Mouse (Mus musculus) hindbrain, embryonic 12.5 days (tissue): ENCODE results near the gene Ccdc115. TPM values are rescaled to one million over a fixed set of nuclear protein-coding genes. Genes with fewer than 3 reads are reported as not detected.
A peak's percentile ranks its signal among the peaks of the same experiment; 100 is the strongest.

ENCODE experiments used
- ATAC-seq: fragments of 200-750 bp; cut with Nextera tagmentation; 2 replicates; pipeline ENCODE4 v1.8.0; 2017; ENCODE audit warnings: moderate TSS enrichment; ENCODE audit not compliant: low FRiP score
- H3K27ac ChIP-seq: fragments of 300-500 bp; sonication (generic); 2 replicates; pipeline ENCODE4 v1.5.1; 2016; ENCODE audit warnings: mild to moderate bottlenecking
- H3K27me3 ChIP-seq: fragments of 300-500 bp; sonication (generic); 2 replicates; pipeline ENCODE4 v1.6.1; 2016; ENCODE audit warnings: mild to moderate bottlenecking
- H3K36me3 ChIP-seq: fragments of 300-500 bp; sonication (generic); 2 replicates; pipeline ENCODE4 v1.6.1; 2016; ENCODE audit warnings: mild to moderate bottlenecking
- H3K4me1 ChIP-seq: fragments of 300-500 bp; sonication (generic); 2 replicates; pipeline ENCODE4 v1.6.1; 2016
- H3K4me2 ChIP-seq: fragments of 300-500 bp; sonication (generic); replicated peaks from 2 replicates; pipeline ENCODE4 v1.6.1; 2016; ENCODE audit warnings: mild to moderate bottlenecking
- H3K4me3 ChIP-seq: fragments of 300-500 bp; sonication (generic); 2 replicates; pipeline ENCODE4 v1.5.1; 2016; ENCODE audit warnings: mild to moderate bottlenecking
- H3K9ac ChIP-seq: fragments of 300-500 bp; sonication (generic); 2 replicates; pipeline ENCODE4 v1.6.1; 2016; ENCODE audit warnings: mild to moderate bottlenecking, moderate library complexity
- H3K9me3 ChIP-seq: fragments of 300-500 bp; sonication (generic); replicated peaks from 2 replicates; pipeline ENCODE4 v1.6.1; 2016; ENCODE audit warnings: mild to moderate bottlenecking
- WGBS: fragments of 180-500 bp; shearing (Covaris S2); methylation state at CpG from one replicate; pipeline ENCODE4 v1.1.7; 2016; 5-methylcytosine and 5-hydroxymethylcytosine counted together
- polyA plus RNA-seq: library from polyadenylated mRNA; unstranded; fragments of >200 nt; fragmentation: Nextera tagmentation; extraction: Ambion mirVana; gene quantifications from 2 replicates; pipeline ENCODE4 v1.2.1, GENCODE M21; 2016

The Ccdc115 gene
- polyA plus RNA-seq, 1 experiment from 2014 or later, result 62.9 TPM

GRCm38 (mm10) chr1:34435371-34436120 lies 3.9 kb downstream of the Ccdc115 start:
- Histone ChIP-seq H3K9me3 (peaks cover 15% of the 10 kb centered on the region), H3K27me3 (no peaks in the 10 kb centered on the region), H3K4me3 (peak overlapping the region; percentile 55), H3K4me2 (peak overlapping the region; percentile 69), H3K4me1 (peaks cover 20% of the 10 kb centered on the region), H3K36me3 (peaks cover 16% of the 10 kb centered on the region), H3K9ac (peak overlapping the region; percentile 68), H3K27ac (peak overlapping the region; percentile 89)
- WGBS, result 34% methylated on average over 8 of the region's 8 CpGs
- no peak for ATAC-seq

DNA sequence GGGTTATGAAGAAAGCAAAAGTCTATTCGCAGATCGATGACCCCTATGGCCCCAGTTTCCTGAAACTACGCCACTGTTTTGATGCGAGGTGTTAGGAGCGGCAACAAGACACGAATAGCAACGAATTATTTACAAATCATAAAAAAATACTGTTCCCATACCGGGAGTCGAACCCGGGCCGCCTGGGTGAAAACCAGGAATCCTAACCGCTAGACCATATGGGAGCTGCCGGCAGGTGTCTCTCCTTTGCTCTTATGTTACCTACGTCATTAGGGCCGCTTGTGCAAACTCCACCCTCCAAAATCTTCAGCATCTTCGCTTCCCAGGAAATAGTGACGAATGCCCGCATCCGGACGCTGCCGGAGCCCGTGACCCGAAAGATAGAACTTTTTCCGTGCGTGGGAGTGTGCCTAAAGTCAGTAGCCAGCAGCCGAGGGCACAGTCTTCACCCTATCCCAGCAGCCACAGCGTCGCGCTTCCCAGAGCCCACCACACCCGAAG lies 4.8 kb downstream of the Ccdc115 start:
- H3K27ac ChIP-seq, result peak overlapping the region; percentile 89

DNA sequence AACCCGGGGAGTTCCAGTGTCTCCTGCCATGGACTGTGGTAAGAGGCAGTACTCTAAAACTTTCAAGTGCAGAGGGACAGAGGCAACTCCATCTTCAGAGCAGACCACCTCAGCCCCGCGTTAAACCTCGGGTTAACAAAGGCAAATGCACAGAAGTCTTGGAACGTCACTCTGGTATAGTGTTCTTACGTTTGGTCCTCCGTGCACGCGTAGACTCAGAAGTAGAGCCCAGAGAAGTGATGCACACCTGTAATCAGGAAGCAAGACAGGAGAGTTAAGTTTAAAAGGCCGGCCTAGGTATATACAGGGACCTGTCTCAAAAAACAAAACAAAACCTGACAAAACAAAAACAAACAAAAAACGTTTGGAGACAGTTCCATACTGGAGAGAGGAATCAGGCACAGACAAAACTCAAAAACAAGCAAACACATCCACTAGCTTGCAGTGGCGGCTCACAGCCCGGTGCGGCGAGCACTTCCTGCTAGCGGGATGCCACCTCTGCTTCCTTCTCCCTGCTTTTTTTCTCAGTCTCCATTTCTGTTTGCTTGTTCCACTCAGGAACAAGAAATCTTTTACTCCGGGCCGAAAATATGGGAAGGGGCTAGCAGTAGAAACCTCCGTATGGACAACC lies 5.5 kb downstream of the Ccdc115 start:
- H3K27ac ChIP-seq, result peak overlapping the region; percentile 67

More for the DNA sequence above, 4.8 kb downstream of the Ccdc115 start:
- ATAC-seq, result peak; percentile 15
- Histone ChIP-seq H3K36me3 (peaks cover 21% of the 10 kb centered on the region), H3K4me3 (peak overlapping the region; percentile 55), H3K27me3 (no peaks in the 10 kb centered on the region), H3K9ac (peak overlapping the region; percentile 68), H3K4me2 (peak overlapping the region; percentile 69), H3K9me3 (peaks cover 22% of the 10 kb centered on the region), H3K4me1 (peaks cover 15% of the 10 kb centered on the region)
- WGBS, result under 1% methylated on average over 30 of the region's 30 CpGs

GRCm38 (mm10) chr1:34432776-34433481 lies 6.5 kb downstream of the Ccdc115 start:
- WGBS, result 3% methylated on average over 35 of the region's 35 CpGs
- Histone ChIP-seq H3K36me3 (peaks cover 27% of the 10 kb centered on the region), H3K4me1 (peaks cover 11% of the 10 kb centered on the region)

More for the DNA sequence above, 5.5 kb downstream of the Ccdc115 start:
- H3K4me2 ChIP-seq, result peak overlapping the region; percentile 69
- H3K4me1 ChIP-seq, result peaks cover 15% of the 10 kb centered on the region
- peak overlapping the region; percentile 55 for H3K4me3 ChIP-seq
- 0 out of 2 replicates have a peak overlapping the region, but pooled peaks have one; percentile 3 for H3K9ac ChIP-seq
- ATAC-seq, result no peak
- peaks cover 27% of the 10 kb centered on the region for H3K36me3 ChIP-seq
- H3K27me3 ChIP-seq, result no peaks in the 10 kb centered on the region
- H3K9me3 ChIP-seq, result peaks cover 29% of the 10 kb centered on the region
- 7% methylated on average over 19 of the region's 19 CpGs for WGBS

DNA sequence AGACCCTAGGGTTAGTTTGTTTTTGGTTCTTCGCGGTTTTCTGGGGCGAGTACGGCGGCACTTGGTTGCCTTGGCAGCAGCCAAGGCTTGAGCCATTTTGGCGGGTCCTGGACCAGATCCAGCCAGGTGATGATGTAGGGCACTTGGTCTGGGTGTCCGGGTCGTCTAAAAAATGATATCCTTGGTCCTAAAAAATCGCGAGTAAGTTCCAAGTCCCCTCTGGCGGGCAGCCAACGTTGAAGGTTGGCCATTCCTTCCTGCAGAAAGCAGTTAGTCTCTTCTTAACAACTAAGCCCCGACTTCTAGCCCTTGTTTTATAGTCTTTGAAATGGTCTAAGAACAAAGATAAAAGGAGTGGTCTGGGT lies 7.1 kb downstream of the Ccdc115 start:
- peak overlapping the region; percentile 68 for H3K9ac ChIP-seq
- peaks cover 35% of the 10 kb centered on the region for H3K9me3 ChIP-seq
- H3K27ac ChIP-seq, result peak overlapping the region; percentile 79
- H3K4me1 ChIP-seq, result peaks cover 11% of the 10 kb centered on the region
- H3K36me3 ChIP-seq, result peaks cover 27% of the 10 kb centered on the region
- peak overlapping the region; percentile 69 for H3K4me2 ChIP-seq
- H3K4me3 ChIP-seq, result peak overlapping the region; percentile 46
- ATAC-seq, result no peak
- 30% methylated on average over 13 of the region's 13 CpGs for WGBS
- H3K27me3 ChIP-seq, result no peaks in the 10 kb centered on the region

More at GRCm38 (mm10) chr1:34432776-34433481, 6.5 kb downstream of the Ccdc115 start:
- Histone ChIP-seq H3K4me2 (peak overlapping the region; percentile 69), H3K9me3 (peaks cover 32% of the 10 kb centered on the region), H3K4me3 (peak overlapping the region; percentile 46), H3K27ac (peak overlapping the region; percentile 79), H3K27me3 (no peaks in the 10 kb centered on the region), H3K9ac (peak overlapping the region; percentile 68)
- peak; percentile 30 for ATAC-seq

GRCm38 (mm10) chr1:34431431-34431830 lies 8.0 kb downstream of the Ccdc115 start:
- Histone ChIP-seq H3K4me1 (peaks cover 11% of the 10 kb centered on the region), H3K4me2 (no peak overlapping the region), H3K9me3 (peaks cover 39% of the 10 kb centered on the region), H3K36me3 (peaks cover 19% of the 10 kb centered on the region), H3K27me3 (no peaks in the 10 kb centered on the region), H3K27ac (no peak overlapping the region), H3K9ac (no peak overlapping the region), H3K4me3 (no peak overlapping the region)
- ATAC-seq, result no peak
- 98% methylated on average over 9 of the region's 9 CpGs for WGBS

- H3K4me1 ChIP-seq, result peaks cover 11% of the 10 kb centered on the region
- peaks cover 39% of the 10 kb centered on the region for H3K9me3 ChIP-seq
- ATAC-seq, result no peak
- H3K4me2 ChIP-seq, result no peak overlapping the region
- no peak overlapping the region for H3K9ac ChIP-seq
- no peak overlapping the region for H3K4me3 ChIP-seq
- no peak overlapping the region for H3K27ac ChIP-seq
- H3K27me3 ChIP-seq, result no peaks in the 10 kb centered on the region
- 98% methylated on average over 3 of the region's 3 CpGs for WGBS
- H3K36me3 ChIP-seq, result peaks cover 19% of the 10 kb centered on the region
Measured at GRCm38 (mm10) chr1:34430981-34431380, 8.5 kb downstream of the Ccdc115 start.

DNA sequence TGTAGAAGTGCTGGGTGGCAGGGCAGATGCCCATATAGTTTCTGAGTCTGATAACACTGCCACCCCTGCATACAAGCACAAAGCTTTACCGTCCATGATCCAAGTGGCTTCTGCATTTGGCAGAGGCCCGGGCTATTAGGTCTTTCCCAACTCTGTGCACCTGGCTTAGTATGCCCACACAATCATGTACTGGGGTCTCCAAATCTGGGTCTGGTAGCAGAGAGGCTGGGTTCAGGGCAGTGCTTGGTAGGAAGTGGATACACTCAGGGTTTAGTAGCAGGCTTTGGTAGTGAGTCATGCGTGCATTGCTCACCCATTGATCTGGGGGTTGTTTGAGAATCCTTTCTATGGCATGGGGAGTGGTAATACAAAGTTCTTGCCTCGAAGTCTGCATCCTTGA lies 10.2 kb downstream of the Ccdc115 start:
- no peaks in the 10 kb centered on the region for H3K27me3 ChIP-seq
- 94% methylated on average over 4 of the region's 4 CpGs for WGBS
- no peak for ATAC-seq

DNA sequence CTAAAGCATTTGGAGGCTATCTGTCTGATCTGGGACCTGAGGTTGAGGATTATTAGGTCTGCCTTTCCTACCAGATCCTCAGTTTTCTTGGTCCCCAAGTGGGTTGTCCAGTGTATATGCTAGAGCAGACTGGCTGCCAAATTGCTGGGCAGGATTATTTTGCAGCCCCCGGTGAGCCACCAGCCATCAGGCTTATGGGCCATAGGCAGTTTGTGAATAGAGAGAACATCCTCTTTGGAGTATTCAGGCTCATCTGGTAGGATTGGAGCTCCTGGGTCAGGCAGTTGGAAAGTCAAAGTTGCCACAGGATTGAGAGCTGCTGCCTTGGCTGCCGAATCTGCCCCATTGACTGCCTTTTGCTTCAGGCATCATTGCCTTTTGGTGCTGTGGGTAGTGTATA lies 11.0 kb downstream of the Ccdc115 start:
- H3K4me3 ChIP-seq, result no peak overlapping the region
- no peak overlapping the region for H3K4me2 ChIP-seq
- peaks cover 4% of the 10 kb centered on the region; the same call in 1 of the 2 replicates for H3K4me1 ChIP-seq
- H3K9me3 ChIP-seq, result peaks cover 39% of the 10 kb centered on the region
- WGBS, result 96% methylated on average over 2 of the region's 2 CpGs
- no peak for ATAC-seq
- H3K27ac ChIP-seq, result no peak overlapping the region
- H3K9ac ChIP-seq, result no peak overlapping the region
- peaks cover 19% of the 10 kb centered on the region for H3K36me3 ChIP-seq
- H3K27me3 ChIP-seq, result no peaks in the 10 kb centered on the region

More for the DNA sequence above, 10.2 kb downstream of the Ccdc115 start:
- H3K4me2 ChIP-seq, result no peak overlapping the region
- H3K9ac ChIP-seq, result no peak overlapping the region
- H3K9me3 ChIP-seq, result peaks cover 39% of the 10 kb centered on the region
- H3K4me3 ChIP-seq, result no peak overlapping the region
- H3K4me1 ChIP-seq, result peaks cover 11% of the 10 kb centered on the region
- H3K36me3 ChIP-seq, result peaks cover 19% of the 10 kb centered on the region
- H3K27ac ChIP-seq, result no peak overlapping the region

DNA sequence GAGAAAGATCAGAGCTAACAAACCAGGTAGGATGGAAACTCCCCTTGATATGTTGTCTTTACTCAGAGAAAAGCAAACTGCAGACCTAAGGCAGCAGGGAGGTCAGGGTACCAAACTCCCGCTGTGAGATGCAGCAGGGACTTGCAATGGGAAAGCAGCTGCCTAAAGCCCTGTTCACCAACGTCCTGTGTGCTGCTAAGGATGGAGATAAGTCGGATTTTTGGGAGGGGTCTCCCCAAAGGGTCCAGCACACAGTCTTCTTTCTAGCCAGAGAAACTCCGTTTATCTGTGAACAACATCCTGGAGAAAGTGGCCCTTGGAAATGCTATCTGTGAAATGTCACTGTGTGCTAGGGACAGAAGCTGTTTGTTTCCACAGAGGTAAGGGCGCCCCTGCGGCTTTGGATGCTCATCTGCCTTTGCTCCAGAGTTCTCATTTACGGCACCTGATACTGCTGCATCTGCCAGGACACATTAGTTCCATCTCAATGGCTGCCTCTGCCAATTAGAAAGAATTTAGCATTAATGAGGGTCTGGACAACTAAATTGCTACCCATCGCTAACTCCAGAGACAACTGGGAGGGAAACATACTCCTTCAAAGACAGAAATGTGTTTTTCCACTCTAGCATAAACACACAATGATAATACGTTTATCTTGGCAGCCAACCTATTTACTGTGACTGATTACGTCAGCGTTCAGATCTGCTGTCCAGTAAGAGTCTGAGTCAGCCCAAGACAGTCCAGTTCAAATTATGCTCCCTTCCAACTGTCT lies 40.1 kb downstream of the Ccdc115 start:
- no peaks in the 10 kb centered on the region for H3K9me3 ChIP-seq
- H3K27me3 ChIP-seq, result no peaks in the 10 kb centered on the region
- H3K27ac ChIP-seq, result peak overlapping the region; percentile 44; the same call in 1 of the 2 replicates
- peak; percentile 68; the same call in 1 of the 2 replicates for ATAC-seq
- no peak overlapping the region for H3K4me2 ChIP-seq
- H3K9ac ChIP-seq, result no peak overlapping the region
- no peak overlapping the region for H3K4me3 ChIP-seq
- WGBS, result 39% methylated on average over 11 of the region's 11 CpGs
- H3K4me1 ChIP-seq, result peaks cover 8% of the 10 kb centered on the region; the same call in 1 of the 2 replicates
- H3K36me3 ChIP-seq, result no peaks in the 10 kb centered on the region

DNA sequence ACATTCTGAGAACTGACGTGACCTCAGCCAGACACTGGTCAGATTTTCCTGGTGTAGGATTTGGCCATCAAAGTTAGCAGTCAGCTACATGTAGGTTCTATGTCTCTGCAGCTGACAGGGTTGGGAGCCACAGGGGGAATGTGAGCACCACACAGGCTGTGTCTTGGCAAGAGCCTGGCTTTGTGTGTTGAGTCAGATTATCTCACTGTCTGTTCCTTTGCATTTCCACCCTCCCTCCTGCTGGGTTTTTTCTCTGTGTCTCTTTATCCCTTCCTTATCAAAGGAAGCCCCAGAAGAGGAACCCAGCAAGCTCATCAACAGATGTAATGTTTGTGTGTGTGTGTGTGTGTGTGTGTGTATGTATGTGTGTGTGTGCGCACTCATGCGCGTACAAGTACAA lies 43.2 kb downstream of the Ccdc115 start:
- H3K9ac ChIP-seq, result no peak overlapping the region
- no peak overlapping the region for H3K27ac ChIP-seq
- WGBS, result 90% methylated on average over 4 of the region's 4 CpGs
- no peaks in the 10 kb centered on the region for H3K27me3 ChIP-seq
- no peak overlapping the region for H3K4me2 ChIP-seq
- no peaks in the 10 kb centered on the region for H3K9me3 ChIP-seq
- ATAC-seq, result no peak
- H3K4me3 ChIP-seq, result no peak overlapping the region
- peaks cover 8% of the 10 kb centered on the region; the same call in 1 of the 2 replicates for H3K4me1 ChIP-seq
- H3K36me3 ChIP-seq, result no peaks in the 10 kb centered on the region
